Mouse (Mus musculus) neural tube, embryonic 10.5 days (tissue): ENCODE measurements around the gene Safb.

ENCODE experiments used
- DNase-seq: peaks from one replicate; pipeline ENCODE4 v3.0.0-alpha.2; 2017; ENCODE audit warnings: low spot score; ENCODE audit errors: extremely low spot score

The Safb gene

DNA sequence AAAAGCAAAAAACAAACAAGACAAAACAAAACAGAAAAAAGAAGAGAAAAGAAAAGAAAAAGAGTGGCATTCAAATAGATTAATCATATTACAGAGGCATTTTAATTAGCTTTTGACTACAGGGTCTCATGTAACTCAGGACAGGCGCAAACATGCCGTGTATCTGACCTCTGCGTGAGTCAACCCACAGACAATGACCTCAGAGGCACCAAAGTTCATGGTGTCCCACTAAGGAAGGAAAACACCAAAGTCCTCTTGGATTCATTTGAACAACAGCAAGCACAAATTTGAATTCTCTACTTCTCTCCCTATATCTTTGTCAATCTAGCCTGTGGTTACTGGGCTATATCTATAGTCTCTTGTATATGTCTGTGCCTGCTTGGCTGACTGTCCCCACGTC, 58.6 kb downstream of the Safb start:
- no peak for DNase-seq

GRCm38 (mm10) chr17:56647546-56647945, 62.9 kb downstream of the Safb start:
- DNase-seq, result no peak

DNA sequence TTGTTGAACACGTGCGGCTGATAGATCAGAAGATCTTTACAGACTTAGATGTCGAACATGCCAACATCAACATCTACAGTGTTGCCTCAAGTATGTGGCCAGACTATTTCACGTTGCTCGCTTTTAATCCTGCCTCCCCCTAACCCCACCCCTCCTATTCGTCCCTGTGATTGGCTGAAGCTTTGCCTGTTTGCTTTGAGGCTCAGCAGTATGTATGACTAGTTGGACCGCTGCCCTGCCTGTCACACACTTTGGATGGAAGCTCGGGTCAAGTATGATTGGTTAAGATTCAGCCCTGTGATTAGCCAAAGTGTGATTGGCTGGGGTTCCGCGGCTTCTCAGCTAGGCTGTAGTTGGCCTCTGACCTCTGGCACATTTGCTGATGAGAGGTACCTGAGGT, 67.2 kb downstream of the Safb start:
- DNase-seq, result no peak

- DNase-seq, result no peak
Measured at GRCm38 (mm10) chr17:56654771-56655170, 70.1 kb downstream of the Safb start.

DNA sequence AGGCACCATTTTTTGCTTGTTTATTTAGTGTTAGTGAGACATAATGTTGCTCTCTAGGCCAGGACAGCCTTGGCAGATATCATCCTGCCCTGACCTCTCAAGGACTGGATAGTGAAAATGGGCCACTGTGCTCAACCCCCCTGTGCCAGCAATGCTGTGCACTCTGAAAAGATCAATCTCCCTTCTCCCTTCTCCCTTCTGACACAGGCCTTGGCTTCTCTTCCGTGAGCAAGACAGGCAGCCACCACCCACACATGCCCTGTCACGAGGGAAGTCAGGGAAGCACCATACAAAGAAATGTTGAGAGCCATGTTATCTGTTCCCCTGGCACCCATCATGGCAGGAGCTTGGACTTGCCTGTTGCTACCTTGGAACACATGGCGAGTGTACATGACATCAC, 70.7 kb downstream of the Safb start:
- no peak for DNase-seq
